Comparison of ENCODE assay signal across 23 mouse cellular contexts in the genomic region with DNA sequence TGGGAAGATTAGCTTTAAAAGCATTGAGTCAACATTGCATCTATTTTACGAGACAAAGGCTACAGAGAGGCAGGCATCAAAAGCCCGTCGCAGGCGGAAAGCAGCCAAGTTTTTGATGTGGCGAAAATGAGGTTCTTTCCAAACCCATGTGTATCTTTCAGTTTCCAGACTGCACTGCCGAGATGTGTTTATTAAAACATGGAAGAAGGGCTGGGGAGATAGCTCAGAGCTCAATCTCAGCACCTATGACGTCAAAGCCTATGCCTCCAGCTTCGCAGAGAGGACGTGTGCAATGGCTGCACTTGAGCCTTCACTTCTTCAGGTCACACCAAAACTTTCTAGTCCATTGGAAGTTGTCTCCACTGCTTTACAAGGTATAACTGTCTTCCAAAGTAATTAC.
DNase-seq lines count a peak whose midpoint lies in the region; ATAC-seq and TF ChIP-seq lines count a peak whose summit lies in the region.
"Had no signal": no experiment of that assay in that cellular context is flagged by ENCODE, and none has a peak within 500 bp of the region (broad histone marks: within the 10 kb centered on the region; RNA-seq: fewer than 3 reads in every experiment).

No protein-coding gene starts in this region.

- peaks cover 68% of the 10 kb centered on the region for H3K4me1 ChIP-seq in midbrain, embryonic 10.5 days
- peaks cover 3% of the 10 kb centered on the region for H3K4me1 ChIP-seq in midbrain, embryonic 13.5 days (replicated peaks)
- H3K4me1 ChIP-seq in liver, postnatal 0 days (ENCODE audit: insufficient read depth) = no peaks in the 10 kb centered on the region
- H3K4me1 ChIP-seq: limb, embryonic 12.5 days had no signal

- H3K27ac ChIP-seq in midbrain, embryonic 10.5 days (replicated peaks) = 0 out of 2 replicates have a peak overlapping the region, but pooled peaks have one; percentile 7
- H3K27ac ChIP-seq in midbrain, embryonic 13.5 days = no peak overlapping the region
- no peak overlapping the region for H3K27ac ChIP-seq in liver, postnatal 0 days (ENCODE audit: low read depth)
- H3K27ac ChIP-seq: embryonic facial prominence, embryonic 13.5 days; left cerebral cortex, adult 2 months; limb, embryonic 12.5 days; liver, embryonic 13.5 days had no signal

- 86% methylated on average over 9 of the region's 9 CpGs for WGBS in midbrain, embryonic 10.5 days
- 78% methylated on average over 9 of the region's 9 CpGs for WGBS in midbrain, embryonic 13.5 days
- 74% methylated on average over 9 of the region's 9 CpGs for WGBS in liver, postnatal 0 days (ENCODE audit: insufficient replicate concordance)

- H3K27me3 ChIP-seq in midbrain, embryonic 10.5 days (ENCODE audit: low read depth, poor library complexity, severe bottlenecking) = no peaks in the 10 kb centered on the region
- H3K27me3 ChIP-seq in midbrain, embryonic 13.5 days = no peaks in the 10 kb centered on the region
- H3K27me3 ChIP-seq in liver, postnatal 0 days (ENCODE audit: insufficient read depth, low read length) = no peaks in the 10 kb centered on the region
- H3K27me3 ChIP-seq: embryonic facial prominence, embryonic 13.5 days; limb, embryonic 12.5 days; liver, embryonic 13.5 days had no signal

- no peak for TF ChIP-seq EP300 in liver, postnatal 0 days (IDR thresholded peaks at IDR 0.05; ENCODE audit: low read depth)

- no peak overlapping the region for H3K4me2 ChIP-seq in midbrain, embryonic 13.5 days (replicated peaks)
- no peak overlapping the region for H3K4me2 ChIP-seq in liver, postnatal 0 days (ENCODE audit: low read depth, low read length)
- H3K4me2 ChIP-seq: embryonic facial prominence, embryonic 13.5 days; hindbrain, embryonic 13.5 days; limb, embryonic 12.5 days; liver, embryonic 13.5 days had no signal

- DNase-seq in cerebellum, postnatal 10 days = peak; percentile 18 to 29
- DNase-seq in cerebellum, postnatal 25 days = no peak
- DNase-seq in left cerebral cortex, postnatal 4 days = peak; percentile 13
- DNase-seq in left cerebral cortex, postnatal 14 days (ENCODE audit: low spot score in 2 of 2) = no peak
- no peak for DNase-seq in midbrain, embryonic 10.5 days (ENCODE audit: low spot score)
- DNase-seq in liver, postnatal 0 days = no peak
- no peak for DNase-seq in kidney, adult 18-20 months
- DNase-seq: adrenal gland, adult 8-10 months; cerebellum, adult 9-10 months; gastrocnemius, postnatal 36 days; kidney, adult 2 months; kidney, postnatal 4 days; layer of hippocampus, adult 9-11 months; liver, embryonic 13.5 days; retina, postnatal 1 day; right cerebral cortex, postnatal 4 days; thymus, postnatal 36 days had no signal

- intact Hi-C loops in left cerebral cortex, postnatal 4 days (cut with DNase I) = no loop called here
- intact Hi-C loops in left cerebral cortex, postnatal 14 days (cut with DNase I) = no loop called here

- no peak for TF ChIP-seq CTCF in liver, postnatal 0 days (IDR thresholded peaks at IDR 0.05; ENCODE audit: low read depth)

- no peak overlapping the region for H3K9ac ChIP-seq in midbrain, embryonic 13.5 days (replicated peaks)
- no peak overlapping the region for H3K9ac ChIP-seq in liver, postnatal 0 days (replicated peaks)
- H3K9ac ChIP-seq: embryonic facial prominence, embryonic 13.5 days; hindbrain, embryonic 13.5 days; limb, embryonic 12.5 days; liver, embryonic 13.5 days had no signal

- no peaks in the 10 kb centered on the region for H3K9me3 ChIP-seq in midbrain, embryonic 10.5 days (replicated peaks)
- H3K9me3 ChIP-seq in midbrain, embryonic 13.5 days = no peaks in the 10 kb centered on the region
- H3K9me3 ChIP-seq in liver, postnatal 0 days (ENCODE audit: low read length) = no peaks in the 10 kb centered on the region
- H3K9me3 ChIP-seq: embryonic facial prominence, embryonic 13.5 days; hindbrain, embryonic 13.5 days; limb, embryonic 12.5 days; liver, embryonic 13.5 days had no signal

- ATAC-seq in midbrain, embryonic 13.5 days = no peak
- ATAC-seq in liver, postnatal 0 days = no peak
- ATAC-seq: Patski had no signal

- H3K4me3 ChIP-seq in midbrain, embryonic 10.5 days = no peak overlapping the region
- H3K4me3 ChIP-seq in midbrain, embryonic 13.5 days (replicated peaks) = no peak overlapping the region
- H3K4me3 ChIP-seq in liver, postnatal 0 days (ENCODE audit: low read depth, low read length) = no peak overlapping the region
- H3K4me3 ChIP-seq: embryonic facial prominence, embryonic 13.5 days; hindbrain, embryonic 13.5 days; left cerebral cortex, adult 2 months; limb, embryonic 12.5 days; liver, embryonic 13.5 days had no signal

- H3K36me3 ChIP-seq in midbrain, embryonic 10.5 days = no peaks in the 10 kb centered on the region
- H3K36me3 ChIP-seq in midbrain, embryonic 13.5 days = no peaks in the 10 kb centered on the region
- H3K36me3 ChIP-seq in liver, postnatal 0 days (replicated peaks; ENCODE audit: insufficient read depth, low read length) = no peaks in the 10 kb centered on the region
- H3K36me3 ChIP-seq: embryonic facial prominence, embryonic 13.5 days; hindbrain, embryonic 13.5 days; limb, embryonic 12.5 days; liver, embryonic 13.5 days had no signal

Comparison
In these comparisons a context has a peak if more than half of its experiments do, and no peak if none do; other contexts are left out.
1. DNase-seq: peak in cerebellum, postnatal 10 days (2 of 2) and left cerebral cortex, postnatal 4 days (single experiment); none in cerebellum, postnatal 25 days (0 of 2), left cerebral cortex, postnatal 14 days (0 of 2), midbrain, embryonic 10.5 days (single experiment), liver, postnatal 0 days (single experiment) and kidney, adult 18-20 months (single experiment).